In the genomic region with DNA sequence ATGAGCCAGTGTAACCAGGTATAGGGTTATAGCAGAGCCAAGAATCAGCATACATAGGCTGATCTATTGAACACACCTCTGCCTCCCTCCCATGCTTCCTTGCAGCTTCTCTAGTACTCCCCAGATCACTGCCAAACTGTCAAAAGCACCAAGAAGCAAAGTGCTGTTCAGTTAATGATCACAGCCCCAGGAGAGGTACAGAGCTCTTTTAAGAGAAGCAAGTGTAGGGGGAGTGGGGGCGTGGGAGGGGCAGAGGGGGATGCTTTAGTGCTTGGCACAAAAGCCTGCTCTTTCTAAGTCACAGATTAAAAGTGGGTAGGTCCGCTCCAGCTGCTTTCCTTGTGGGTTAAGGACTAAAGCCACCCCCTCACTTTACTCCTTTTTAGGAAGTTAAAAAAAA, we compare ENCODE assay signal across 13 mouse cellular contexts.
A peak's percentile ranks its signal among the peaks of the same experiment; 100 is the strongest.
DNase-seq lines count a peak whose midpoint lies in the region; ATAC-seq lines count a peak whose summit lies in the region.
"Had no signal": no experiment of that assay in that cellular context is flagged by ENCODE, and none has a peak within 500 bp of the region (broad histone marks: within the 10 kb centered on the region; RNA-seq: fewer than 3 reads in every experiment).

No protein-coding gene starts in this region.

- H3K36me3 ChIP-seq in kidney, embryonic 14.5 days (ENCODE audit: control insufficient read depth, insufficient read depth, low read length) = no peaks in the 10 kb centered on the region
- H3K36me3 ChIP-seq in midbrain, embryonic 12.5 days = no peaks in the 10 kb centered on the region
- H3K36me3 ChIP-seq in liver, embryonic 12.5 days = no peaks in the 10 kb centered on the region
- H3K36me3 ChIP-seq: lung, embryonic 15.5 days had no signal

- WGBS in kidney, embryonic 14.5 days = 30% methylated on average over 2 of the region's 2 CpGs
- WGBS in midbrain, embryonic 12.5 days = 26% methylated on average over 2 of the region's 2 CpGs
- WGBS in liver, embryonic 12.5 days (ENCODE audit: insufficient replicate concordance) = 54% methylated on average over 2 of the region's 2 CpGs

- DNase-seq in kidney, postnatal 25 days = no peak
- peak; percentile 65 for DNase-seq in right cerebral cortex, adult 18-20 months
- no peak for DNase-seq in right cerebral cortex, postnatal 4 days
- DNase-seq in spleen, adult 18-20 months = no peak
- DNase-seq: B cell, adult 2 months; cerebellum, postnatal 36 days; gastrocnemius, postnatal 25 days; heart, postnatal 10 days had no signal

- H3K27ac ChIP-seq in kidney, embryonic 14.5 days (ENCODE audit: low read depth, low read length) = no peak overlapping the region
- H3K27ac ChIP-seq in midbrain, embryonic 12.5 days (replicated peaks) = no peak overlapping the region
- H3K27ac ChIP-seq in liver, embryonic 12.5 days = no peak overlapping the region
- H3K27ac ChIP-seq: lung, embryonic 15.5 days had no signal

- ATAC-seq in kidney, embryonic 14.5 days (ENCODE audit: low FRiP score, low TSS enrichment) = peak; percentile 41; the same call in 1 of the 2 replicates
- peak; percentile 70 for ATAC-seq in midbrain, embryonic 12.5 days (ENCODE audit: low FRiP score, low read depth)
- ATAC-seq in liver, embryonic 12.5 days = no peak
- no peak for ATAC-seq in granulocyte monocyte progenitor cell, adult 5-6 weeks (replicated peaks; ENCODE audit: poor library complexity, severe bottlenecking)

- H3K4me2 ChIP-seq in kidney, embryonic 14.5 days (replicated peaks; ENCODE audit: low read depth, low read length) = no peak overlapping the region
- H3K4me2 ChIP-seq in midbrain, embryonic 12.5 days (replicated peaks) = no peak overlapping the region
- H3K4me2 ChIP-seq in liver, embryonic 12.5 days = no peak overlapping the region
- H3K4me2 ChIP-seq: lung, embryonic 15.5 days had no signal

- no peak overlapping the region for H3K4me3 ChIP-seq in kidney, embryonic 14.5 days (ENCODE audit: low read length)
- no peak overlapping the region for H3K4me3 ChIP-seq in midbrain, embryonic 12.5 days
- H3K4me3 ChIP-seq in liver, embryonic 12.5 days = no peak overlapping the region
- H3K4me3 ChIP-seq: lung, embryonic 15.5 days had no signal

- peaks cover 3% of the 10 kb centered on the region; the same call in 1 of the 2 replicates for H3K4me1 ChIP-seq in kidney, embryonic 14.5 days (ENCODE audit: control insufficient read depth, insufficient read depth, low read length)
- peaks cover 20% of the 10 kb centered on the region for H3K4me1 ChIP-seq in midbrain, embryonic 12.5 days
- peaks cover 17% of the 10 kb centered on the region for H3K4me1 ChIP-seq in liver, embryonic 12.5 days
- H3K4me1 ChIP-seq: lung, embryonic 15.5 days had no signal

- H3K9me3 ChIP-seq in kidney, embryonic 14.5 days (ENCODE audit: control insufficient read depth, low read length) = no peaks in the 10 kb centered on the region
- no peaks in the 10 kb centered on the region for H3K9me3 ChIP-seq in midbrain, embryonic 12.5 days
- no peaks in the 10 kb centered on the region for H3K9me3 ChIP-seq in liver, embryonic 12.5 days (replicated peaks)
- H3K9me3 ChIP-seq: lung, embryonic 15.5 days had no signal

- H3K27me3 ChIP-seq in kidney, embryonic 14.5 days (ENCODE audit: control insufficient read depth, insufficient read depth, low read length) = no peaks in the 10 kb centered on the region
- H3K27me3 ChIP-seq in midbrain, embryonic 12.5 days = no peaks in the 10 kb centered on the region
- no peaks in the 10 kb centered on the region for H3K27me3 ChIP-seq in liver, embryonic 12.5 days (replicated peaks)
- H3K27me3 ChIP-seq: lung, embryonic 15.5 days had no signal

- no peak overlapping the region for H3K9ac ChIP-seq in kidney, embryonic 14.5 days (ENCODE audit: low read depth, low read length)
- no peak overlapping the region for H3K9ac ChIP-seq in midbrain, embryonic 12.5 days (replicated peaks)
- no peak overlapping the region for H3K9ac ChIP-seq in liver, embryonic 12.5 days
- H3K9ac ChIP-seq: lung, embryonic 15.5 days had no signal

Comparison
In these comparisons a context has a peak if more than half of its experiments do, and no peak if none do; other contexts are left out.
1. ATAC-seq: peak in kidney, embryonic 14.5 days (single experiment) and midbrain, embryonic 12.5 days (single experiment); none in liver, embryonic 12.5 days (single experiment) and granulocyte monocyte progenitor cell, adult 5-6 weeks (single experiment).